Mouse (Mus musculus) spleen, postnatal 14 days (tissue): ENCODE results near the gene Ppcs.

Experiments used
- DNase-seq, 2 experiments: peaks; one replicate each; pipeline ENCODE4 v3.0.0; 2021 to 2022; ENCODE audit warnings: low spot score in 2 of 2

The Ppcs gene

DNA sequence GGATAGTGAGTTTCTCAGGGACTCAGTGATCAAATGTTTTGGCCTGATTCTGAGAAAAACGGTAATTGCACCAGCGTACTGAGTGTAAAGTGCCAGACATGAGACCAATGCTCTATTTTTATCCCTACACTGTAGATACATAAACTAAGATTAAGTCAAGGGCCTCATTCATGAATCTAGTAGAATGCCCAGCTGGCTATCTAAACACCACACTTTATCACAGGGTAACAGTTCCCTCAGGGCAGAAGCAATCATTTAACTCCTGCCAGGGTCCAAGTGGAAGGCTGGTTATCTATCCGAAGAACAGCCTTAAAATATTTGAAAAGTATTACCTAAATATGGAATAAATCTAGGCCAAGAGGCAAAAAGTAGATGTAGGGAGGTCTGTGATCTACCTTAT lies 4.3 kb downstream of the Ppcs start:
- no peak for DNase-seq

DNA sequence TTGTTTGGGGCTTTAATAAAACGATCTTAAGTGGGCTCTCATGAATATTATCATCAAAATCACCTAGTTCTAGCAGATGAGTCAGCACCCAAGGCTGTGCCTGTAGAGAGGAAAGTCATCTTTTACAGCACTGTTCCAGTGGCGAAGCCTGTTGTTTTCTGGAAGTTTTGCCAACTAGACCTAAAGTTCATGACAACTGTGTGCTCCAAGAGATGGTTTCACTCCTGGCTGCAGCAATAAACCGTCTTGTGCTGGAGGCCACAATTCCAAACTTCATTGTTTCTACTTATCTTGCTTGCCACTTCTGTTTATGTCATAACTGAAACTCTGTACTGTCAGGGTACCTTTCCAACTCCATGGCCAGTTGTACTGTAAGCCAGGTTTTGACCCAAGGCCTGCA lies 5.0 kb downstream of the Ppcs start:
- no peak for DNase-seq

DNA sequence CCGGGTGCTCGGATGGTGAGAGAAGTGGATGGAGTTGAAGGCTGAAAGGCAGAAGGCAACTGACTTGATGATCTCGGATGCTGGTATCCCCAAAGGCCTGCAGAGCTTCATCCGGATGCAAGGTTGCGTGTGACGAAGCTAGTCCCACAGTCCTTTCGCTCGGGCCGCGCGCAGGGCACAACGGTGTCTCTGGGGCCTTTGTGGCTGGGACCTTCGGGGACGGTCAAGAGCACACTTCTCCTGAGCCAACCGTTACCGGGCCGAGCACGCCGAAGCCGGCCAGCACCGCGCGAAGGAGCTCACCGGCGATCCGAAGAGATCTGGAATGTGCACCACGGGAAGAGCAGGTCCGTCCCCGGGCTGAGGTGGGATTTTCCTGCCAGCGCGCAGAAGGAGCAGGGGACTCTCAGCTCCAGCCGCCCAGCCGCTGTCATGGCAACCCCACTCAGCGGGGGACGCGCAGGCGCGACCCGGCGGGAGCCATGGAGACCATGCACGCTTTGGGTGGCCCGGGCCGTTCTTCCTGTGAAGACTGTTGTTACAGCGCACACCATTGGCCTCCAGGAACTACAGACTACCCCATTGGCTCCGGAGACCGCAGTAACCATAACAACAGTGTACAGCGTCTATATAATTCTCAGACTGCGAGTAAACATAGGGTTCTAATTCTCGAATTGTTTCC lies 7.0 kb downstream of the Ppcs start, which contains the start of gene Ccdc30:
TSS of gene Ccdc30 (minus strand) at position 450 of the 682 bp plus-strand sequence.
- DNase-seq = peak; percentile 49 to 67

DNA sequence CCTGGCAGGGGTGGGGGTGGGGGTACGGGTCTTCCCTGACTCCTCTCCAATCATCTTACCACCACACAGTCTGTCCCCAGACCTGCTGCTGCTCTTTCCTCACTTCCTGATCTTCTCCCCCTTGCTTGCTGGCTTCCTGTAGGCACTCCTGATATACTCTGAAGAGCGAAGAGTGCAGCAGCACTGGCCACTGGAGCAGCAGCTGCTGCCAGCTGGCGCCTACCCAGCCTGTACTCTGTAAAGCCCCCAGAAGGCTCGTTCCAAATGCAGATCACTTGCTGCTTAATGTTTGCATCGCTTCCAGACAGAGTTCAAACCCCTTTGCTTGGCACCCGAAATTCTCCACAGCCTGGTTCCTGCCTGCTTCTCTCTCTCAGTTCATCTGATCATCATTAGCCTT lies 9.4 kb downstream of the Ppcs start:
- DNase-seq = no peak

DNA sequence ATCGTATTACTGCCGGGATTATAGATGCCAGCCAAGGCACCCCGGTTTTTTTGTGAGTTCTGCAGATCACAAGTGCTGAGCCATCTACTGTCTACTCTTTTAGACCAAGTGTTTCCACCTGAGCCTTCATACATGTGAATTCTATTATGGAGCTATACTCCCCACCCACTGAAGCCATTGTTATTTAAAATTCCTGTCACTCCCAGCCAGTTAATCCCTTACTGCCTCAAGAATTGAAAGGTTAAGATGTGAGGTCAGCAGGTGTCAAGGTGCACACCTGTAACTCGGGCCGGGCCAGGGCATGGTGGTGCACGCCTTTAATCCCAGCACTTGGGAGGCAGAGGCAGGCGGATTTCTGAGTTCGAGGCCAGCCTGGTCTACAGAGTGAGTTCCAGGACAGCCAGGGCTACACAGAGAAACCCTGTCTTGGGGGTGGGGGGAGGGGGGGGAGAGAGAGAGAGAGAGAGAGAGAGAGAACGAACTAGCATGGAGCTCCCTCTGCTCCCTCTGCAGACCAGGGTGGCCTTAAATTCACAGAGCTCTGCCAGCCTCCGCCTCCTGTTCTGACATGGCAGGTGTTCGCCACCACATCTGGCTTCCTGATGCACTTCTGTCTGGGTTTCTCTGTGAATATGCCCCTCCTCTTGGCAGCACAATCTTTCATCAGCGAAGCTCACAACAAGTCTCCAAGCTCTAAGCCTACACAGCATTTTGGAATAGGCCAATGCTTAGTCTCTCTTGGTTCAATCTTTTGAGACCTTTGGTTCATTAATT lies 10.2 kb downstream of the Ppcs start:
- no peak for DNase-seq

DNA sequence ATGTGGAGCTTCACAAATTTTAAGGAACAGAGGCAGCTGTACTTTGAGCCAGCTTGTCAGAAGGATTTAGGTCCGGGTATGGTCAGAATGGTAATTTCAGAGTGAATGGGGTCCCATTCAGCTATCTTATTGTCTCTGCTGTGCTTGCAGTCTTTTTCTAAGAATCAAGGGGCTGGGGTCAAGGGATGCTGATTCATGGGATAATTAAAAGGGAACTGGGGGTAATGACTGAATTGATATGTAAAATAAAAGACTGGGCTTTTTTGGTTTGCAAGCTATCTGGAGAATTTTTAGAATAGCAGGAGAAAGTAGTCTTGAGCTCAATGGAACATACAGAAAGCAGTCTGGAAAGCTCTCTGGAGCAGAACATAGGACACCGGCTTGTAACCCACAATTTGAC lies 18.8 kb downstream of the Ppcs start:
- no peak for DNase-seq

DNA sequence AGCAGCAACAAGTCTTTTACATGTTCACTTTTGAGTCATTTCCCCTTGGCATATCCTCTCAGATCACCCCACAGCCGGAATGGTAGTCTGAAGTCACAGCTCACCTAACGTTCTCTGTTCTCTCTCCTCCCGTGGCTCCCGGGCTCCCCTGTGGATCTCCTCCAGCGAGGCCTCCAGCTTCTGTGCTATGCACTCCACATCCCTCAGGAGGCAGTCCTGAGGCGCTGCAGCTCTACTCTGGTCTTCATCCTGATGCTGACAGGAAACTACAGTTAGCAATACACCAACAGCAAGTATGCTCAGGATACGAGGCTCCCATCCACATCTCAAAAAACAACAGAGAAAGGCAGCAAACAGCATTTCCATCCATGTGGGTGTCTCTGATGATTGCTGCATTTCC lies 21.3 kb downstream of the Ppcs start:
- DNase-seq = no peak

DNA sequence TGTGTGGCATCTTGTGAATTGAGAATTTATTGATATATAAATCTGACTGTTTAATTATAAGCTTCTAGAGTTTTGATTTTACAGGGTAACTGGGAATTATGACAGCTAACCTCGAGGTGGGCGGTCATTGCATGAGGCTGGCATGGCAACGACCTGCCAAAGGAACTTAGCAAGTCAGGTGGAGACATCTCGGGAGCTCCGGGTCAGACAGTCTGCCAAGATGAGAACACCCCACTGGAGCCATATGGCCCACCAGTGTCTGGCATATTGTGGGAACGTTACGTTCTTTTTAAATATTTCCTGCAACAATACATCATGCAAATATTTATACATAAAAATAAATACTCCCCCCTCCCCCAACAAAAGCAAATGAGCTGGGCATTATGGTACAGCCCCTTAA lies 23.5 kb downstream of the Ppcs start:
- DNase-seq = no peak

DNA sequence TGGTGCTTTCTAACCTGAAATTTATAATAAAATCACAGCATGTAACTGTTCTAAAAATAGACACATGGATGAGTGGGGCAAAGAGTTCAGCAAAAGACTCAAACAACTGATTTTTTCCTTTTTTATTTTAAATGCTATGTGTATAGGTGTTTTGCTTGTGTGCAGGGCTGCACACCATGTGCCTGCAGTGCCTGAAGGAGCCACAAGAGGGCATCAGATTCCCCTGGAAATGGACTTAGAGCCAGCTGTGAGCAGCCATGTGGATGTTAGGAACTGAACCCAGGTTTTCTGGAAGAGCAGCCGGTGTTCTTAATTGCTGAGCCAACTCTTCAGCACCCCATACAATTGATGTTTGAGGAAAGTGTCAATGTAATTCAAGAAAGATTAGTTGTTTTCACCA lies 31.9 kb downstream of the Ppcs start:
- peak; percentile 35 to 45 for DNase-seq

DNA sequence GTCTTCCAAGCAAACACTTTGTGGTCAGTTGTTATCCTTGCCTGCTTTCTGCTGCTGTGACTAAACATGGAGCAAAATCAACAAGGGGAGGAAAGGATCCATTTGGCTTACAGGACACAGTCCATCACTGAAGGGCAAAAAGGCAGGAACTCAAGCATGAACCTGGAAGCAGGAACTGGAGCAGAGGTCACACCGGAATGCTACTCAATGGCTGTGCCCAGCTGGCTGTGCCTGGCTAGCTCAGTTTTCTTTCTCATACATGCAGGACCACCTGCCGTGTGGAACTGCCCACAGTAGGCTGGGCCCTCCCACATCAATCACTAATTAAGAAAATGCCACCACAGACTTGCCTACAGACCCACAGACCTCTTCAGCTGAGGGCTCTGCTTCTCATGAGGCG lies 33.0 kb downstream of the Ppcs start:
- DNase-seq = no peak

DNA sequence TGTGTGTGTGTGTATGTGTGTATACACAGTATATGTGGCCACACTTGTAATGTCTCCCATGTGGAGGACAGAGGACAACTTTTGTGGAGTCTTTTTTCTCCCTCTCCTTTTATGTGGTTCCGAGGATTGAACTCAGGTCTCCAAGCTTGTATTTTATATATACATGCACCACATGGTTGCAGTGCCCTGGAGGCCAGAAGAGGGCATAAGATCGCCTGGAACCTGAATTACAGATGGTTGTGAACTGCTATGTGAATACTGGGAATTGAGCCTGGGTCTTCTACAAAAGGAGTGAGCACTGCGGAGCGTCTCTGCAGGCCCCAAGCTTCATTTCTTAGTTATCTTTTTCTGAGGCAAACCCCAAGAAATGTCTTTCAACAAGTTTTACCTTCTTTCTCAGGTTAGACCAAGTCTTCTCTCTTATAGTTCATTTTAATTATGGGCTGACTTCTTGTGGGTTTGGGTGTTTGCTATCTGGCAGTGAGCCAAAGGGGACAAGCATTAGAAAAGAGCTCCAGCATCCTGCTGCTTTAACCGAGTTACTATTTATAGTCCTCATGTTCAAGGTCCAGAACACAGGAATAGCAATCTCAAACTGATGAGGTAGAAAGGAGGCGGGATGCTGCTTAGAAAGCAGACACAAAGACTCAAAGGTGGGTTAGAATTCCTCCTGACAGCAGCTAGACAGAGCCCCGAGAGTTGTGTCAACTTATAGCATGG lies 40.6 kb downstream of the Ppcs start:
- DNase-seq = no peak

DNA sequence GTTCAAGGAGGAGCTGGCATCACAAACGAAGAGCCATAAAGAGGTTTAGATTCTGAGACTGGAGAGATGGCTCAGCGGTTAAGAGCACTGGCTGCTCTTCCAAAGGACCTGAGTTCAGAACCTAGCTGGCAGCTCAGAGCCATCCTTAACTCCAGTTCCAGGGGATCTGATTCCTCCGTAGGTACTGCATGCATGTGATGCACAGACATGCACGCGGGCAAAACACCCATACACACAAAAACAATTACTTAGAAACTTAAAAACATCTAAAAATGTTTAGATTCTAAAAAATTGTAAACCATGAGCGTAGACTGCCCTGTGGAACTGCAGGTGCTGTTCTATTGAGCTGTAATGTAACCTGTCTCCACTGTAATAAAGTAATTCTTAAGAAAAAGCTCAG lies 52.8 kb downstream of the Ppcs start:
- no peak for DNase-seq
